Mouse (Mus musculus) lung, embryonic 14.5 days (tissue): ENCODE measurements around the gene Tmem50b. TPM values are rescaled to one million over a fixed set of nuclear protein-coding genes. Genes with fewer than 3 reads are reported as not detected.
"Not testable (repeated sequence)": the region's sequence is repeated elsewhere in the genome, so short reads cannot be mapped to it uniquely, and the experiment has no call there.

ENCODE experiments used
- ATAC-seq: fragments of 200-750 bp; cut with Nextera tagmentation; 2 replicates; pipeline ENCODE4 v1.8.0; 2017; ENCODE audit warnings: mild to moderate bottlenecking, moderate TSS enrichment, moderate library complexity; ENCODE audit not compliant: insufficient read depth
- DNase-seq: peaks from one replicate; pipeline ENCODE4 v3.0.0-alpha.2; 2015
- H3K27ac ChIP-seq: fragments of 300-500 bp; sonication (generic); 2 replicates; pipeline ENCODE4 v1.5.1; 2014; ENCODE audit warnings: low read depth, mild to moderate bottlenecking, moderate library complexity
- H3K27me3 ChIP-seq: fragments of 300-500 bp; sonication (generic); 2 replicates; pipeline ENCODE4 v1.6.1; 2014; ENCODE audit warnings: low read length, control low read depth; ENCODE audit not compliant: insufficient read depth
- H3K36me3 ChIP-seq: fragments of 300-500 bp; sonication (generic); 2 replicates; pipeline ENCODE4 v1.6.1; 2014; ENCODE audit warnings: control low read depth; ENCODE audit not compliant: insufficient read depth
- H3K4me1 ChIP-seq: fragments of 300-500 bp; sonication (generic); 2 replicates; pipeline ENCODE4 v1.6.1; 2014; ENCODE audit warnings: antibody characterized with exemption, control low read depth; ENCODE audit not compliant: insufficient read depth
- H3K4me2 ChIP-seq: fragments of 300-500 bp; sonication (generic); 2 replicates; pipeline ENCODE4 v1.6.1; 2014; ENCODE audit warnings: mild to moderate bottlenecking
- H3K4me3 ChIP-seq: fragments of 300-500 bp; sonication (generic); 2 replicates; pipeline ENCODE4 v1.5.1; 2014; ENCODE audit warnings: low read depth, low read length
- H3K9ac ChIP-seq: fragments of 300-500 bp; sonication (generic); 2 replicates; pipeline ENCODE4 v1.6.1; 2014
- H3K9me3 ChIP-seq: fragments of 300-500 bp; sonication (generic); 2 replicates; pipeline ENCODE4 v1.6.1; 2016; ENCODE audit warnings: low read depth, low read length, control low read depth
- CTCF ChIP-seq: IDR thresholded peaks from 2 replicates; pipeline ENCODE4 v1.5.1; 2016; ENCODE audit warnings: antibody characterized with exemption, low read depth
- WGBS: fragments of 180-500 bp; shearing (Covaris S2); extraction: QIAGEN DNeasy Blood & Tissue Kit; methylation state at CpG from one replicate; pipeline ENCODE4 v1.1.7; 2014; 5-methylcytosine and 5-hydroxymethylcytosine counted together
- polyA plus RNA-seq: library from polyadenylated mRNA; unstranded; fragments of >200 nt; fragmentation: Nextera tagmentation; extraction: Ambion mirVana; gene quantifications from 2 replicates; pipeline ENCODE4 v1.2.1, GENCODE M21; 2014

Gene Tmem50b
- 33.1 and 37.2 TPM in 2 replicates for polyA plus RNA-seq

- Histone ChIP-seq H3K9ac (peak within 1 kb of the TSS; percentile 74), H3K36me3 (no peaks in the 10 kb centered on the region), H3K27me3 (no peaks in the 10 kb centered on the region), H3K4me1 (peaks cover 7% of the 10 kb centered on the region), H3K4me3 (peak within 1 kb of the TSS; percentile 81), H3K27ac (no peak within 1 kb of the TSS), H3K9me3 (no peaks in the 10 kb centered on the region), H3K4me2 (peak within 1 kb of the TSS; percentile 87)
- WGBS: 1% methylated on average over 34 of the region's 34 CpGs
- no peak for TF ChIP-seq CTCF
- DNase-seq (peak; percentile 99), ATAC-seq (peak; percentile 99)
Observed at GRCm38 (mm10) chr16:91597672-91598010, at the start of gene Tmem50b. Gene Tmem50b, minus strand, starts transcription at chr16:91597800.

GRCm38 (mm10) chr16:91646681-91647419 is 49.2 kb upstream of the Tmem50b start, which contains the start of gene Gart:
Gene Gart, minus strand, starts transcription at chr16:91646952.
- WGBS: under 1% methylated on average over 59 of the region's 59 CpGs

GRCm38 (mm10) chr16:91645995-91646602 is 48.5 kb upstream of the Tmem50b start:
- peak; percentile 55 for DNase-seq
- Histone ChIP-seq H3K4me3 (peak overlapping the region; percentile 83), H3K9me3 (no peaks in the 10 kb centered on the region), H3K4me2 (peak overlapping the region; percentile 100), H3K9ac (peak overlapping the region; percentile 93), H3K36me3 (peaks cover 22% of the 10 kb centered on the region), H3K27ac (peak overlapping the region; percentile 99; the same call in 1 of the 2 replicates), H3K27me3 (no peaks in the 10 kb centered on the region), H3K4me1 (no peaks in the 10 kb centered on the region)
- 1% methylated on average over 11 of the region's 11 CpGs for WGBS
- ATAC-seq: no peak
- TF ChIP-seq CTCF: no peak

More at GRCm38 (mm10) chr16:91646681-91647419, 49.2 kb upstream of the Tmem50b start, which contains the start of gene Gart:
- Histone ChIP-seq H3K9me3 (no peaks in the 10 kb centered on the region), H3K27ac (peak within 1 kb of the TSS; percentile 99), H3K36me3 (peaks cover 22% of the 10 kb centered on the region), H3K4me3 (peak within 1 kb of the TSS; percentile 83), H3K9ac (peak within 1 kb of the TSS; percentile 93), H3K4me1 (no peaks in the 10 kb centered on the region), H3K4me2 (peak within 1 kb of the TSS; percentile 100), H3K27me3 (no peaks in the 10 kb centered on the region)
- DNase-seq (peak; percentile 97), ATAC-seq (peak; percentile 93)
- TF ChIP-seq CTCF: no peak

GRCm38 (mm10) chr16:91645420-91645819 is 47.8 kb upstream of the Tmem50b start:
- not testable (repeated sequence) for DNase-seq, H3K27me3 ChIP-seq, ATAC-seq, H3K9ac ChIP-seq, H3K4me1 ChIP-seq, H3K9me3 ChIP-seq, H3K27ac ChIP-seq
- H3K36me3 ChIP-seq: peaks cover 23% of the 10 kb centered on the region
- H3K4me2 ChIP-seq: peak overlapping the region; percentile 100; the same call in 1 of the 2 replicates
- WGBS: no CpG with 5 or more reads among the region's 2 CpGs
- 0 out of 2 replicates have a peak overlapping the region, but pooled peaks have one; percentile 83 for H3K4me3 ChIP-seq

GRCm38 (mm10) chr16:91644901-91645300 is 47.3 kb upstream of the Tmem50b start:
- no peaks in the 10 kb centered on the region for H3K4me1 ChIP-seq
- no peak overlapping the region for H3K4me2 ChIP-seq
- no peak overlapping the region for H3K27ac ChIP-seq
- H3K9ac ChIP-seq: no peak overlapping the region
- WGBS: 81% methylated on average over 2 of the region's 2 CpGs
- no peak for TF ChIP-seq CTCF
- DNase-seq (no peak), ATAC-seq (no peak)
- H3K9me3 ChIP-seq: no peaks in the 10 kb centered on the region
- H3K27me3 ChIP-seq: no peaks in the 10 kb centered on the region
- H3K4me3 ChIP-seq: no peak overlapping the region
- peaks cover 28% of the 10 kb centered on the region for H3K36me3 ChIP-seq

- Histone ChIP-seq H3K4me2 (no peak overlapping the region), H3K4me3 (no peak overlapping the region), H3K27ac (no peak overlapping the region), H3K9me3 (no peaks in the 10 kb centered on the region), H3K27me3 (no peaks in the 10 kb centered on the region), H3K4me1 (no peaks in the 10 kb centered on the region), H3K9ac (no peak overlapping the region), H3K36me3 (peaks cover 75% of the 10 kb centered on the region)
- 91% methylated on average over 8 of the region's 8 CpGs for WGBS
- DNase-seq (no peak), ATAC-seq (no peak)
- no peak for TF ChIP-seq CTCF
Observed at GRCm38 (mm10) chr16:91640171-91640570, 42.6 kb upstream of the Tmem50b start.

GRCm38 (mm10) chr16:91639636-91640035 is 42.0 kb upstream of the Tmem50b start:
- no peak for TF ChIP-seq CTCF
- Histone ChIP-seq H3K27me3 (no peaks in the 10 kb centered on the region), H3K36me3 (peaks cover 79% of the 10 kb centered on the region), H3K9me3 (no peaks in the 10 kb centered on the region), H3K4me2 (no peak overlapping the region), H3K27ac (no peak overlapping the region), H3K9ac (no peak overlapping the region), H3K4me3 (no peak overlapping the region), H3K4me1 (no peaks in the 10 kb centered on the region)
- ATAC-seq (no peak), DNase-seq (no peak)
- 96% methylated on average over 2 of the region's 2 CpGs for WGBS
